Mouse (Mus musculus) kidney, postnatal 25 days (tissue): Measurements from ENCODE around the gene Zmiz1.
A peak's percentile ranks its signal among the peaks of the same experiment; 100 is the strongest.

Experiments
- DNase-seq, 2 experiments: peaks; one replicate each; pipeline ENCODE4 v3.0.0; 2021; ENCODE audit warnings: mixed read lengths in 2 of 2

Zmiz1 gene

GRCm38 (mm10) chr14:25536476-25536875, 77.5 kb downstream of the Zmiz1 start:
- no peak for DNase-seq

GRCm38 (mm10) chr14:25537351-25537750, 78.4 kb downstream of the Zmiz1 start:
- DNase-seq, result no peak

- DNase-seq, result no peak
These were observed 79.5 kb downstream of the Zmiz1 start for GRCm38 (mm10) chr14:25538522-25538921.

- no peak for DNase-seq
These were observed 80.6 kb downstream of the Zmiz1 start for GRCm38 (mm10) chr14:25539493-25540116.

- DNase-seq, result peak; percentile 54 to 88
These were observed 81.2 kb downstream of the Zmiz1 start for GRCm38 (mm10) chr14:25540172-25540571.

GRCm38 (mm10) chr14:25541213-25541612, 82.2 kb downstream of the Zmiz1 start:
- no peak for DNase-seq

- DNase-seq, result no peak
These were observed 84.1 kb downstream of the Zmiz1 start for GRCm38 (mm10) chr14:25543098-25543497.

GRCm38 (mm10) chr14:25543927-25544326, 84.9 kb downstream of the Zmiz1 start:
- no peak for DNase-seq

GRCm38 (mm10) chr14:25546852-25547621, 88.1 kb downstream of the Zmiz1 start:
- peak in 1 of 2 experiments; percentile 72 for DNase-seq

GRCm38 (mm10) chr14:25547882-25548281, 88.9 kb downstream of the Zmiz1 start:
- DNase-seq, result no peak

- peak; percentile 72 to 89 for DNase-seq
These were observed 89.7 kb downstream of the Zmiz1 start for GRCm38 (mm10) chr14:25548650-25549049.

- DNase-seq, result no peak
These were observed 90.1 kb downstream of the Zmiz1 start for GRCm38 (mm10) chr14:25549125-25549524.

GRCm38 (mm10) chr14:25549871-25550840, 91.2 kb downstream of the Zmiz1 start:
- no peak for DNase-seq

GRCm38 (mm10) chr14:25551731-25552130, 92.7 kb downstream of the Zmiz1 start:
- DNase-seq, result no peak

GRCm38 (mm10) chr14:25553382-25553781, 94.4 kb downstream of the Zmiz1 start:
- no peak for DNase-seq

GRCm38 (mm10) chr14:25554781-25555180, 95.8 kb downstream of the Zmiz1 start:
- DNase-seq, result no peak

GRCm38 (mm10) chr14:25555291-25555781, 96.4 kb downstream of the Zmiz1 start:
- DNase-seq, result peak; percentile 50 to 74

- DNase-seq, result no peak
These were observed 96.9 kb downstream of the Zmiz1 start for GRCm38 (mm10) chr14:25555848-25556247.

- DNase-seq, result peak in 1 of 2 experiments; percentile 48
These were observed 98.0 kb downstream of the Zmiz1 start for GRCm38 (mm10) chr14:25557014-25557413.

GRCm38 (mm10) chr14:25558479-25558878, 99.5 kb downstream of the Zmiz1 start:
- no peak for DNase-seq

- DNase-seq, result no peak
These were observed 100.9 kb downstream of the Zmiz1 start for GRCm38 (mm10) chr14:25559907-25560306.

GRCm38 (mm10) chr14:25560841-25561240, 101.9 kb downstream of the Zmiz1 start:
- DNase-seq, result no peak

- DNase-seq, result peak in 1 of 2 experiments; percentile 51
These were observed 102.7 kb downstream of the Zmiz1 start for GRCm38 (mm10) chr14:25561716-25562115.
